In the genomic region with DNA sequence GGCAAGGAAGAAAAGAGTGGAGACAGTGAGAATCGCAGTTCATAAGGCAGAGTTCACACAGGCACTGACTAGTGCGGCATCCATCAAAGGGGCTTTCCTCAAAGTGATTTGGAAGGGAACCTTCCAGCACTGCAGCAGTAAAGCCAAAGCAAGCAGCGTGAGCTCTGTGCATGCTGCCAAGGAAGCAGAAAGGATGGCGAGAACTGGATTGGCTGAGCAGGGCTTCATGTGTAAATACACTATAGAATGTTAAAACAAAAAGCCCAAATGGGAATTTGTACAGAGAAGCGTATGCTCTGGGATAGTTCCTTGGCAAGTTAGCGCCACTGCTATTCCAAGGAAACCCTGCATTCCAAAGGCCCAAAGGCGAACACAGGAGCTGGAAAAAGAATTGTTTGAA, we compare ENCODE assay signal across 13 mouse cellular contexts.
DNase-seq lines count a peak whose midpoint lies in the region; ATAC-seq and TF ChIP-seq lines count a peak whose summit lies in the region.
"Had no signal": no experiment of that assay in that cellular context is flagged by ENCODE, and none has a peak within 500 bp of the region (broad histone marks: within the 10 kb centered on the region; RNA-seq: fewer than 3 reads in every experiment).

No protein-coding gene starts in this region.

- H3K9ac ChIP-seq in embryonic facial prominence, embryonic 14.5 days (ENCODE audit: low read depth, low read length): no peak overlapping the region
- H3K9ac ChIP-seq in stomach, embryonic 14.5 days (replicated peaks; ENCODE audit: low read depth, low read length): no peak overlapping the region
- H3K9ac ChIP-seq in stomach, postnatal 0 days (ENCODE audit: low read length): no peak overlapping the region
- H3K9ac ChIP-seq: embryonic facial prominence, embryonic 15.5 days; neural tube, embryonic 12.5 days had no signal

- H3K4me1 ChIP-seq in embryonic facial prominence, embryonic 14.5 days (ENCODE audit: control insufficient read depth, insufficient read depth, low read length): 0 out of 2 replicates have a peak, but pooled peaks cover 4% of the 10 kb centered on the region
- H3K4me1 ChIP-seq in embryonic facial prominence, embryonic 10.5 days: no peaks in the 10 kb centered on the region
- H3K4me1 ChIP-seq in stomach, embryonic 14.5 days (ENCODE audit: control insufficient read depth, insufficient read depth, low read length): peaks cover 6% of the 10 kb centered on the region; the same call in 1 of the 2 replicates
- no peaks in the 10 kb centered on the region for H3K4me1 ChIP-seq in stomach, postnatal 0 days (replicated peaks; ENCODE audit: control insufficient read depth, insufficient read depth)
- H3K4me1 ChIP-seq: embryonic facial prominence, embryonic 15.5 days; neural tube, embryonic 12.5 days had no signal

- no peak for TF ChIP-seq CTCF in stomach, postnatal 0 days (IDR thresholded peaks at IDR 0.05; ENCODE audit: low read depth)

- no peaks in the 10 kb centered on the region for H3K9me3 ChIP-seq in embryonic facial prominence, embryonic 14.5 days (ENCODE audit: control insufficient read depth, low read length)
- no peaks in the 10 kb centered on the region for H3K9me3 ChIP-seq in embryonic facial prominence, embryonic 10.5 days
- no peaks in the 10 kb centered on the region for H3K9me3 ChIP-seq in stomach, embryonic 14.5 days (ENCODE audit: control insufficient read depth, low read depth, low read length)
- H3K9me3 ChIP-seq in stomach, postnatal 0 days (ENCODE audit: control insufficient read depth, low read length): no peaks in the 10 kb centered on the region
- H3K9me3 ChIP-seq: embryonic facial prominence, embryonic 15.5 days; neural tube, embryonic 12.5 days had no signal

- intact Hi-C loops in left cerebral cortex, postnatal 4 days (cut with DNase I): no loop called here
- intact Hi-C loops in left cerebral cortex, postnatal 36 days (cut with DNase I): no loop called here

- no peak overlapping the region for H3K4me2 ChIP-seq in embryonic facial prominence, embryonic 14.5 days (ENCODE audit: low read depth, low read length)
- H3K4me2 ChIP-seq in stomach, embryonic 14.5 days (replicated peaks; ENCODE audit: low read depth, low read length): no peak overlapping the region
- no peak overlapping the region for H3K4me2 ChIP-seq in stomach, postnatal 0 days (replicated peaks; ENCODE audit: low read depth)
- H3K4me2 ChIP-seq: embryonic facial prominence, embryonic 15.5 days; heart, embryonic 11.5 days; neural tube, embryonic 12.5 days had no signal

- no peak overlapping the region for H3K4me3 ChIP-seq in embryonic facial prominence, embryonic 14.5 days (ENCODE audit: low read depth, low read length)
- H3K4me3 ChIP-seq in embryonic facial prominence, embryonic 10.5 days: no peak overlapping the region
- H3K4me3 ChIP-seq in stomach, embryonic 14.5 days (ENCODE audit: low read depth, low read length): no peak overlapping the region
- no peak overlapping the region for H3K4me3 ChIP-seq in stomach, postnatal 0 days (ENCODE audit: low read depth, low read length)
- H3K4me3 ChIP-seq: embryonic facial prominence, embryonic 15.5 days; gastrocnemius, adult 2 months; neural tube, embryonic 12.5 days had no signal

- H3K36me3 ChIP-seq in embryonic facial prominence, embryonic 14.5 days (ENCODE audit: control insufficient read depth, insufficient read depth, low read length): no peaks in the 10 kb centered on the region
- H3K36me3 ChIP-seq in embryonic facial prominence, embryonic 10.5 days (replicated peaks): no peaks in the 10 kb centered on the region
- H3K36me3 ChIP-seq in stomach, embryonic 14.5 days (ENCODE audit: control insufficient read depth, insufficient read depth, low read length): no peaks in the 10 kb centered on the region
- no peaks in the 10 kb centered on the region for H3K36me3 ChIP-seq in stomach, postnatal 0 days (ENCODE audit: control insufficient read depth, insufficient read depth, low read length)
- H3K36me3 ChIP-seq: embryonic facial prominence, embryonic 15.5 days; neural tube, embryonic 12.5 days had no signal

- WGBS in embryonic facial prominence, embryonic 14.5 days: 50% methylated on average over 7 of the region's 7 CpGs
- 76% methylated on average over 7 of the region's 7 CpGs for WGBS in embryonic facial prominence, embryonic 10.5 days
- 20% methylated on average over 7 of the region's 7 CpGs for whole genome bisulfite sequencing in stomach, embryonic 14.5 days
- WGBS in stomach, postnatal 0 days: 16% methylated on average over 7 of the region's 7 CpGs

- no peak for TF ChIP-seq EP300 in stomach, postnatal 0 days (optimal IDR thresholded peaks at IDR 0.05)

- ATAC-seq in embryonic facial prominence, embryonic 14.5 days (ENCODE audit: low read depth): peak; percentile 50; the same call in 1 of the 2 replicates
- ATAC-seq in stomach, embryonic 14.5 days (ENCODE audit: insufficient number of reproducible peaks, insufficient read depth, low FRiP score, low read depth): peak; percentile 76; the same call in 1 of the 2 replicates
- no peak for ATAC-seq in stomach, postnatal 0 days (ENCODE audit: low FRiP score, low TSS enrichment)
- ATAC-seq: inflammation-experienced regulatory T-cells, adult 6 months had no signal

- H3K27me3 ChIP-seq in embryonic facial prominence, embryonic 14.5 days (replicated peaks; ENCODE audit: control insufficient read depth, insufficient read depth, low read length): no peaks in the 10 kb centered on the region
- no peaks in the 10 kb centered on the region for H3K27me3 ChIP-seq in embryonic facial prominence, embryonic 10.5 days (replicated peaks; ENCODE audit: low read depth, poor library complexity, severe bottlenecking)
- H3K27me3 ChIP-seq in stomach, embryonic 14.5 days (ENCODE audit: control insufficient read depth, insufficient read depth, low read length): no peaks in the 10 kb centered on the region
- H3K27me3 ChIP-seq in stomach, postnatal 0 days (ENCODE audit: control insufficient read depth, insufficient read depth, low read length): no peaks in the 10 kb centered on the region
- H3K27me3 ChIP-seq: embryonic facial prominence, embryonic 15.5 days; neural tube, embryonic 12.5 days had no signal

- no peak overlapping the region for H3K27ac ChIP-seq in embryonic facial prominence, embryonic 14.5 days (replicated peaks; ENCODE audit: low read depth, low read length)
- no peak overlapping the region for H3K27ac ChIP-seq in embryonic facial prominence, embryonic 10.5 days (replicated peaks)
- no peak overlapping the region for H3K27ac ChIP-seq in stomach, embryonic 14.5 days (ENCODE audit: low read length)
- H3K27ac ChIP-seq in stomach, postnatal 0 days (replicated peaks): no peak overlapping the region
- H3K27ac ChIP-seq: embryonic facial prominence, embryonic 15.5 days; gastrocnemius, adult 2 months; neural tube, embryonic 12.5 days had no signal

- peak; percentile 77 for DNase-seq in embryonic facial prominence, embryonic 14.5 days (ENCODE audit: low spot score)
- no peak for DNase-seq in embryonic facial prominence, embryonic 10.5 days (ENCODE audit: low spot score)
- peak; percentile 7 for DNase-seq in left cerebral cortex, postnatal 4 days
- no peak for DNase-seq in left cerebral cortex, postnatal 36 days (ENCODE audit: low spot score in 2 of 2)
- no peak for DNase-seq in stomach, postnatal 0 days (ENCODE audit: low spot score)
- DNase-seq in layer of hippocampus, postnatal 36 days: no peak
- no peak for DNase-seq in liver
- DNase-seq: gastrocnemius, adult 2 months had no signal

Comparison
In these comparisons a context has a peak if more than half of its experiments do, and no peak if none do; other contexts are left out.
1. DNase-seq: peak in embryonic facial prominence, embryonic 14.5 days (single experiment) and left cerebral cortex, postnatal 4 days (single experiment); none in embryonic facial prominence, embryonic 10.5 days (single experiment), left cerebral cortex, postnatal 36 days (0 of 2), stomach, postnatal 0 days (single experiment), layer of hippocampus, postnatal 36 days (0 of 2) and liver (single experiment).